Mouse (Mus musculus) kidney, adult 9 months (tissue): ENCODE data around the gene Zfp119a.
"Not testable (repeated sequence)": the region's sequence is repeated elsewhere in the genome, so short reads cannot be mapped to it uniquely, and the experiment has no call there.

Source experiments
- DNase-seq: peaks from one replicate; pipeline ENCODE4 v3.0.0; 2022

Zfp119a gene

DNA sequence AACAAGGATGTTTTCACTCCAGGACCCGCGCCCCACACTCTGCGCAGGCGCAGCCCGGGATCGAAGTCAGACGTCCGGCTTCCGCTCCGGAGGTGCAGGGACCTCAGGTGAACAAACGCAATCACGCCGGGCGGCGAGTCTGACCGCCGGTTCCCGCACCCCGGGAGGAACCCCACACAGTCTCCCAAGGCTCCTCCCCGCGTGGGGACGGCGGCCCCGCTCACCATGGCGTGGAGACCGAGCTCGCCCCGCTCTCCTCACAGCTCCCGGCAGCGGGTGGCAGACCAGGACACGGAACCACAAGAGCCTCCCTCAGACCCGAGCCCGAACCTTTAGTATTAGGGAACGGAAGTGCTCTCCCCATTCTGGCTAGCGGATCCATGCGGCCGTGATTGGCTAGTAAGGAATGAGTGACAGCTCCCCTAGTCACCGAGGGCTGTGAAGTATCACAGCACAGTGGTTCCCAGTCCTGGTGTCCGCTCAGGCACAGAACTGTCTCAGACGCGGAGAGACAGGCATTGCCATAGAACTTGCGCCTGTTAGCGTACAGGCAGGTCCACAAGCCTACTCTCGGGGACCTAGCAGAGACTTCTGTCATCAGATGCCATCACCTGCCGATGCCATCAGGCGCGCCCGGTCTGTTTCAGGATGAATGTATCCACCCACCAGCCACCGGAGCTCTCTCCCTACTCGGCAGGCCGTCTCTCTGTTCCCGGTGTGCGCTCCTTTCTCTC, at the start of gene Zfp119a:
Gene Zfp119a, minus strand, starts transcription at position 295 of the 734 bp plus-strand sequence.
- DNase-seq, result peak; percentile 87

DNA sequence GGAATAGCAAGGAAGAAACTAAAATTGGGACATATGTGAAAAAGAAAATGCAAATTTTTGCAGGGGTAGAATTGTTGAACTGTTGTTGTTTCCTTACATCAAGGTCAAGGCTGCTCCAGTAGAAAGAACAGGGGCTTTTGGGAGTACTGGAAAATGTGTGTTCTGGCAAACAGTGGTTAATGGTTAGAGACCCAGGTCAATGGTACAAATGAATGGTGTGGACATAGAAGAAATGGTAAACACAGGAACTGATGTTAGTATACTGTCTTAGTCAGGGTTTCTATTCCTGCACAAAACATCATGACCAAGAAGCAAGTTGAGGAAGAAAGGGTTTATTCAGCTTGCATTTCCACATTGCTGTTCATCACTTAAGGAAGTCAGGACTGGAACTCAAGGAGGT, 27.9 kb upstream of the Zfp119a start:
- no peak for DNase-seq

DNA sequence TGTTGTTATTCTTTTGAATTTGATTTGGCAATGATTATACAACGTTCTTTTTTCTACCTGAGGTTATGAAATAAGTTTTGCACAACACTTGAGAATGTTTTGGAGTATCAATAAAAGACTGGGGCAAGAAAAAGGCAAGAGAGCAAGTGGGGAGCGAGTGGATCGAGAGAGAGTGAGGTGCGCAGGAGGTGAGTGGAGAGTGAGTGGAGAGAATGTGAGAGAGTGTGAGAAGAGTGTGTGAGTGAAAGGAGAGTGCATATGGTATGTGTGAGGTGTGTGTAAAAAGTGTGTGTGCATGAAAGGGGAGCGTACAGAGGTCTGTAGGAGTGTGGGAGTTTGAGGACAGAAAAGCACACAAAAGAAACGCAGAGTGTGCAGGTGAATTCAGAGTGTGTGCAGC, 25.4 kb upstream of the Zfp119a start:
- DNase-seq, result no peak

DNA sequence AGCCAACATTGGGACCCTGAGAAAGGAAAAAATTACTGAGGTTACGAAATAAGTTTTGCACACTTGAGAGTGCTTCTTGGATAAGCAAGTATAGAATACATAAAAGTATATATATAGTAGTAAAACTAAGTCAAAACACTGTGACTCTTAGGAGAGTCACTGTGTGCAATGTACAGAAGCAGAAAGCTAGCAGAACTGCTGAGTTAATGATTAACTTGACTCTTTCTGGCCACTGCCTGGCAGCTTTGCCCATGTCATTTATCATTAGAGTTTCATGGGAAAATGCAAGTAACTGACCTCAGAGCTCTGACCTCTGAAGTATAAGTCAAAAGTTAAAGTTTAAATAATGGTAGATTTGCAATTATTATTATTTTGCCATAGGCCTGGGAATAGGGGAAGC, 25.0 kb upstream of the Zfp119a start:
- DNase-seq, result peak; percentile 73

DNA sequence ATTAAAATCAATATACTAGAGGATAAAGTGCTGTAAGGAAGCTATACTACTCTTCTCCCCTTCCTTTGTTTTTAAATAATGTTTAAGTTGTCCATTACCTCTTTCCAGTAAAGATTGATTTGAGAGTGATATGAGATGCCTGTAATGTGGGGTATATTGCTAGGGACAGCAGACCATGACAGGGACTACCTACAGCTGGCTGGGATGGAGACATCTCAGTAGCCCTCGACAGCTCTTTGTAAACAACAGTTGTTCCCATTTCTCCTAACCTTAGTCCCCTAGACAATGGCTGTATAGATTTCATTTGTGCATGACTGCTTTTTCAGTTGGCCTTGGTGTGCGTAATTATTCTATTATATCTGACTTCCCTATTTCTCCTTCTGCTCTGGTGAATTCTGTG, 24.4 kb upstream of the Zfp119a start:
- no peak for DNase-seq

DNA sequence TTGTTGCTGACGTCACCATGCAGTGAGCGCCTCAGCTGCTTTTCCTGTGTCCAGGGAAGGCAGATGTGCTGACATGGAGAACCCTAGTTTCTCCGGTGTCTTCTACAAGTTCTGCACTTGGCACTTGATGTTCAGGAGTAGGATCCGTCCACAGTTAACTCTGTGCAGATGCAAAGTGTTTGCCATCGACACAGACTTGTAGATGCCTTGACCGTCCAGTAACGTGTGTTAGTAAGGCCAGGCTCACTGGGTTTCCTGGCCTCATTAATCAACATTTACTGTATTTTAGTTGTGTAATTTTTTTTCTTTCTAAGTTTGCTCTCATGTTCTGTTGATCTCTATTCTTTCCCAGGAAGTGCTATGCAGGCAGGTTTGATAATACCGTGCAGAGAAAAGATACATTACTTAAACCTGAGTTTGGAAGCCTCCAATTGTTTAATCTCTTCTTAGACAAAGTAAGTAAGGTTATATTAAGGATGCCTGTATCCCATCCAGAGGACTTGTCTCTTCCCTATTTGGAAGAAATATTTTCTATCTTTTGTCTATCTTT, 13.8 kb upstream of the Zfp119a start:
- peak; percentile 57 for DNase-seq

DNA sequence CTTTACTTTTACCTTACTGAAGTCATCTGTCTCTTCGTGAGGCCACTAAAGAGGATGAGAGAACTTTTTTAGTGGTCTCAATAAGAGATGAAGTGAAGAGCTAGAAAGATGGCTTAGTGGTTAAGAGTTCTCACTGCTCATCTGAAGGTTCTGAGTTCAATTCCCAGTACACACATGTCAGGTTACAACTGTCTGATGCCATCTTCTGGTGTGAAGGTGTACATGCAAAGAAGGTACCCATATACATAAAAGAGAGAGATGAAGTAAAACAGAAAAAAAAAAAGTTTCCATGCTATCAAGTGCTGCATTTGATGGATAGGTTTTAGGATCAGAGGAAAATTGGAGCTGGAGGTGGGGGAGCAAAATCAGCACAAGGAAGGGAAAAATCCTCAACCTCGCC, 6.2 kb upstream of the Zfp119a start:
- no peak for DNase-seq

DNA sequence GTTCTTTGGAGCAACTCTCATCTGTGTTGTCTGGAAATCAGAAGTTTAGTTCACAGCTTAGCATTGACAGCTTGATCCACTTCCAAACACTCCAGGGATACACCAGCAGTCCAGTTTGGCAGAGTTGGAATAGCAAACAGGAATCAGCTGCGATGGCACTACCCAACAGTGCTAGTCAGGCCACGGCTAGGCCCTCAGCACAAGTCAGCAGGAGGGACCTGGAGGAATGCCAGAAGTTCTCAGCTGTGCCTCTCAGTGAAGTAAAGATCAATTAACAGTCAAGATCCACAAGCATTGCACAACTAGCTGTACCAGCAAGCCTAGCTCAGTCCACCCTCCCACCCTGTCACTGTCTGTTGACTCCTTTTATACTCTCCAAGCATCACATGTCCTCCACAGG, 4.9 kb upstream of the Zfp119a start:
- DNase-seq, result no peak

DNA sequence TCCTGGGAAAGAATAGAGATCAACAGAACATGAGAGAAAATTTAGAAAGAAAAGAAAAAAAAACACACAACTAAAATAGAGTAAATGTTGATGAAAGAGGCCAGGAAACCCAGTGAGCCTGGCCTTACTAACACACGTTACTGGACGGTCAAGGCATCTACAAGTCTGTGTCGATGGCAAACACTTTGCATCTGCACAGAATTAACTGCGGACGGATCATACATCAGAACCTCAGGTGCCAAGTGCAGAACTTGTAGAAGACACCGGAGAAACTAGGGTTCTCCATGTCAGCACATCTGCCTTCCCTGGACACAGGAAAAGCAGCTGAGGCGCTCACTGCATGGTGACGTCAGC, 471 bp downstream of the Zfp119a start:
- not testable (repeated sequence) for DNase-seq

DNA sequence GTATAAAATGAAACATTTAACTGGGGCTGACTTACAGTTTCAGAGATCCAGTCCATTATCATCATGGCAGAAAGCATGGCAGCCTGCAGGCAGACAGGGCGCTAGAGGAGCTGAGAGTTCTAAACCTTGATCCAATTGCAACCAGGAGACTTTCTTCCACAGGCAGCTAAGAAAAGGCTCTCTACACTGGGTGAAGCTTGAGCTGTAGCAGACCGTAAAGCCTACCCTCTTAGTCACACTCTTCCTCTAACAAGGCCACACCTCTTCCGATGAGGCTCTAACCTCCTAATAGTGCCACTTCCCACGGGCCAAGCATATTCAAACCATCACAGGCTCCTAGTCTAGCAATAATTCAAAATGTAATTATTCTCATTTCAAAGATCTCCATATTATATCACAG, 1.5 kb downstream of the Zfp119a start:
- DNase-seq, result no peak

DNA sequence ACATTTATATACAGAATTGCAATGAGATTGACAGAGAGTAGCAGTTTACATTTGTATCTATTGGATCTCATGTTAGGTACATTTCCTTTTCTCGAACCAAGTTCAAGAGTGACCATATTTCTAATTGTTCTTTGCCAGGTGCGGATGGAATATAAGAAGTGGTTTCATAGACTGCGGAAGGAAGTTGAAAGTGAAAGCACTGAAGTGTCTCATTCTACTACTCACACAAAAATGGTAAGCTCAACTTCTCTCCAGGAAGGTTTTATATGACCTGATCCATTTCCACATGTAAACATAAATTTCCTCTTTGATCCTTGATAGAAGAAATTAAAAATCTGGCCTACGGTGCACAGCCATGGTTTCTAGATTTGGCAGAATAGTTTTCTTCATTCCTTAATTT, 35.7 kb downstream of the Zfp119a start:
- DNase-seq, result no peak

DNA sequence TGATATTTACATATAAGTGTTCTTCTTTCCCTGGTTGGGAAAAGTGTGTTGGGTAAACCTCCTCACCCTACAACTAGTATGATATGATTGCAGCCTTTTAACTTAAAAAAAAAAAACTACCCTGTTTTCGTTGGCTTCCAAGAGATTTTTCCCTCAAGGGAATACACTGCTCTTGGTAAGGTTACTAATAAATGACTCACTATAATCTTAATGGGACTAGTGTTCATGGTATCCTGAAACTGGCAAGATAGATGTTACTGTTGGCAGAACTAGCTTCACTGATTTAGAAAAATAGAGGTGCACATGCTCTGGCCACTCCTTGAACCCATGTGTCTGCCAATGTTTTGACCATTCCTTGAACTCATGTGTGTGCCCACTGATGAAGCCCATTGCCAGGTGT, 57.2 kb downstream of the Zfp119a start:
- DNase-seq, result no peak

DNA sequence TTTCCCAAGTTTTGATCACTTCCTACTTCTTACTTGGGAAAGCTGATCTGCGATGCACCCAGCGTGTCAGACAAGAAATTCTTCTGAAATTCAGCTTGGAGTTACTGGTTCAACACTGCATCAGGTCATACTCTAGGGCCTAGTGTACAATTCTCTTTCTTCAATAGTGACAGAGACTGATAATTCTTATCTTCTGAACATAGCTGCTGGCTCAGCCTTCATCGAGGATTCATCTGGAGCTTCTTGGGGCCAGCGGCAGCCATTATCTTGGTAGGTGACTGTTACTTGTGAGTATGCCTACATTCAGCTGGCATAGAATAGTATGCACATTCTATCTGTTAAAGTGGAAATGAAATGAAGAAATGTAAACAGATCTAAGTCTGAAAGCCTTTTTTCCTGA, 61.9 kb downstream of the Zfp119a start:
- no peak for DNase-seq
